Comparison of ENCODE assay signal across 8 mouse cellular contexts in genomic region chr8:117109801-117110390, GRCm38 (mm10). TPM values are rescaled to one million over a fixed set of nuclear protein-coding genes. Genes with fewer than 3 reads are reported as not detected.
DNase-seq lines count a peak whose midpoint lies in the region; ATAC-seq and TF ChIP-seq lines count a peak whose summit lies in the region.

No protein-coding gene starts in this region.

- H3K9me3 ChIP-seq in embryonic facial prominence, embryonic 10.5 days: peaks cover 4% of the 10 kb centered on the region; the same call in 1 of the 2 replicates
- no peaks in the 10 kb centered on the region for H3K9me3 ChIP-seq in lung, postnatal 0 days (ENCODE audit: low read length)

- H3K27ac ChIP-seq in cerebellum, adult 2 months (ENCODE audit: insufficient read depth, low read length): no peak overlapping the region
- no peak overlapping the region for H3K27ac ChIP-seq in embryonic facial prominence, embryonic 10.5 days (replicated peaks)
- H3K27ac ChIP-seq in lung, postnatal 0 days (ENCODE audit: low read length): no peak overlapping the region

- no peaks in the 10 kb centered on the region for H3K36me3 ChIP-seq in embryonic facial prominence, embryonic 10.5 days (replicated peaks)
- no peaks in the 10 kb centered on the region for H3K36me3 ChIP-seq in lung, postnatal 0 days (ENCODE audit: insufficient read depth, low read length)
- no peaks in the 10 kb centered on the region for H3K36me3 ChIP-seq in splenic B cell, adult 2 months (ENCODE audit: control insufficient read depth, insufficient read depth, low read length, poor library complexity, severe bottlenecking)

- TF ChIP-seq CTCF in cerebellum, adult 2 months (IDR thresholded peaks at IDR 0.05; ENCODE audit: borderline replicate concordance, insufficient read depth, low read depth, low read length): peak; percentile 32; the same call in 1 of the 2 replicates
- peak; percentile 76 for TF ChIP-seq CTCF in lung, postnatal 0 days (IDR thresholded peaks at IDR 0.05)

- H3K4me2 ChIP-seq in lung, postnatal 0 days (replicated peaks; ENCODE audit: low read depth, low read length): no peak overlapping the region

- WGBS in cerebellum, adult 2 months: 44% methylated on average over 16 of the region's 16 CpGs
- 55% methylated on average over 16 of the region's 16 CpGs for WGBS in embryonic facial prominence, embryonic 10.5 days
- 44% methylated on average over 16 of the region's 16 CpGs for WGBS in lung, postnatal 0 days

- no peak for TF ChIP-seq POLR2A in cerebellum, adult 2 months (IDR thresholded peaks at IDR 0.05; ENCODE audit: borderline replicate concordance, insufficient read depth, low read length)

- no peak overlapping the region for H3K4me3 ChIP-seq in cerebellum, adult 2 months (replicated peaks; ENCODE audit: insufficient read depth, low read depth, low read length)
- no peak overlapping the region for H3K4me3 ChIP-seq in embryonic facial prominence, embryonic 10.5 days
- H3K4me3 ChIP-seq in lung, postnatal 0 days (ENCODE audit: low read depth, low read length): no peak overlapping the region

- ATAC-seq in lung, postnatal 0 days: peak; percentile 30; the same call in 1 of the 2 replicates

- no peaks in the 10 kb centered on the region for H3K27me3 ChIP-seq in cerebellum, adult 2 months (ENCODE audit: control insufficient read depth, insufficient read depth, low read length)
- no peaks in the 10 kb centered on the region for H3K27me3 ChIP-seq in embryonic facial prominence, embryonic 10.5 days (replicated peaks; ENCODE audit: low read depth, poor library complexity, severe bottlenecking)
- no peaks in the 10 kb centered on the region for H3K27me3 ChIP-seq in lung, postnatal 0 days (replicated peaks; ENCODE audit: insufficient read depth, low read length)
- no peaks in the 10 kb centered on the region for H3K27me3 ChIP-seq in splenic B cell, adult 2 months (ENCODE audit: control insufficient read depth, insufficient read depth, low read length, poor library complexity, severe bottlenecking)

- no peak for TF ChIP-seq EP300 in lung, postnatal 0 days (IDR thresholded peaks at IDR 0.05)

- DNase-seq in cerebellum, adult 2 months: peak; percentile 16 to 29
- DNase-seq in cerebellum, adult 11-12 months: no peak
- DNase-seq in urinary bladder, adult 18-20 months (ENCODE audit: low spot score in 2 of 2): peak; percentile 42 to 66
- no peak for DNase-seq in urinary bladder, postnatal 10 days (ENCODE audit: low spot score)
- DNase-seq in embryonic facial prominence, embryonic 10.5 days (ENCODE audit: low spot score): peak; percentile 56
- peak; percentile 70 to 89 for DNase-seq in kidney, adult 8-10 months
- peak; percentile 80 for DNase-seq in lung, postnatal 0 days (ENCODE audit: low spot score)
- peak; percentile 68 for DNase-seq in splenic B cell, adult 2 months (ENCODE audit: low read depth, low spot score)

- H3K4me1 ChIP-seq in cerebellum, adult 2 months (ENCODE audit: control insufficient read depth, insufficient read depth, low read length): no peaks in the 10 kb centered on the region
- peaks cover 6% of the 10 kb centered on the region for H3K4me1 ChIP-seq in embryonic facial prominence, embryonic 10.5 days
- H3K4me1 ChIP-seq in lung, postnatal 0 days (ENCODE audit: insufficient read depth, low read depth, low read length): 0 out of 2 replicates have a peak, but pooled peaks cover 3% of the 10 kb centered on the region

- H3K9ac ChIP-seq in lung, postnatal 0 days (replicated peaks; ENCODE audit: low read depth): no peak overlapping the region

RNA-seq across cellular contexts. Expression of gene Bco1, which starts 14.2 kb away (rescaled TPM):
- 0.07 and 0.08 TPM in 2 replicates for polyA plus RNA-seq in cerebellum, adult 2 months (2012; rRNA removed)
- 0.22 and 0.33 TPM in 2 replicates for polyA plus RNA-seq in embryonic facial prominence, embryonic 10.5 days (2016; fragmentation: Nextera tagmentation; extraction: Ambion mirVana)
- 0.10 TPM in 1 of 2 replicates, not detected in the other for polyA plus RNA-seq in lung, postnatal 0 days (2015; fragmentation: Nextera tagmentation; extraction: Ambion mirVana)

RNA-seq across cellular contexts. Expression of gene Pkd1l2, which starts 27.6 kb away (rescaled TPM):
- polyA plus RNA-seq in cerebellum, adult 2 months (2012; rRNA removed): 0.02 and 0.06 TPM in 2 replicates
- polyA plus RNA-seq in embryonic facial prominence, embryonic 10.5 days (2016; fragmentation: Nextera tagmentation; extraction: Ambion mirVana): not detected in 2 replicates
- polyA plus RNA-seq in lung, postnatal 0 days (2015; fragmentation: Nextera tagmentation; extraction: Ambion mirVana): 0.06 TPM in 1 of 2 replicates, not detected in the other

RNA-seq across cellular contexts. Expression of gene Gan, which starts 48.0 kb away (rescaled TPM):
- polyA plus RNA-seq in cerebellum, adult 2 months (2012; rRNA removed): 7.7 and 8.1 TPM in 2 replicates
- 2.6 and 3.1 TPM in 2 replicates for polyA plus RNA-seq in embryonic facial prominence, embryonic 10.5 days (2016; fragmentation: Nextera tagmentation; extraction: Ambion mirVana)
- polyA plus RNA-seq in lung, postnatal 0 days (2015; fragmentation: Nextera tagmentation; extraction: Ambion mirVana): 3.3 and 4.2 TPM in 2 replicates

Comparison
In these comparisons a context has a peak if more than half of its experiments do, and no peak if none do; other contexts are left out.
1. DNase-seq: peak in cerebellum, adult 2 months (2 of 2), urinary bladder, adult 18-20 months (2 of 2), embryonic facial prominence, embryonic 10.5 days (single experiment), kidney, adult 8-10 months (2 of 2), lung, postnatal 0 days (single experiment) and splenic B cell, adult 2 months (single experiment); none in cerebellum, adult 11-12 months (single experiment) and urinary bladder, postnatal 10 days (single experiment).